Mouse (Mus musculus): ENCODE measurements around the gene Sh2b3. TPM values are rescaled to one million over a fixed set of nuclear protein-coding genes. Genes with fewer than 3 reads are reported as not detected.
A peak's percentile ranks its signal among the peaks of the same experiment; 100 is the strongest.

Gene Sh2b3
- 7.7 and 9.9 TPM in 2 replicates for polyA plus RNA-seq (2015; fragmentation: Nextera tagmentation; extraction: Ambion mirVana)

DNA sequence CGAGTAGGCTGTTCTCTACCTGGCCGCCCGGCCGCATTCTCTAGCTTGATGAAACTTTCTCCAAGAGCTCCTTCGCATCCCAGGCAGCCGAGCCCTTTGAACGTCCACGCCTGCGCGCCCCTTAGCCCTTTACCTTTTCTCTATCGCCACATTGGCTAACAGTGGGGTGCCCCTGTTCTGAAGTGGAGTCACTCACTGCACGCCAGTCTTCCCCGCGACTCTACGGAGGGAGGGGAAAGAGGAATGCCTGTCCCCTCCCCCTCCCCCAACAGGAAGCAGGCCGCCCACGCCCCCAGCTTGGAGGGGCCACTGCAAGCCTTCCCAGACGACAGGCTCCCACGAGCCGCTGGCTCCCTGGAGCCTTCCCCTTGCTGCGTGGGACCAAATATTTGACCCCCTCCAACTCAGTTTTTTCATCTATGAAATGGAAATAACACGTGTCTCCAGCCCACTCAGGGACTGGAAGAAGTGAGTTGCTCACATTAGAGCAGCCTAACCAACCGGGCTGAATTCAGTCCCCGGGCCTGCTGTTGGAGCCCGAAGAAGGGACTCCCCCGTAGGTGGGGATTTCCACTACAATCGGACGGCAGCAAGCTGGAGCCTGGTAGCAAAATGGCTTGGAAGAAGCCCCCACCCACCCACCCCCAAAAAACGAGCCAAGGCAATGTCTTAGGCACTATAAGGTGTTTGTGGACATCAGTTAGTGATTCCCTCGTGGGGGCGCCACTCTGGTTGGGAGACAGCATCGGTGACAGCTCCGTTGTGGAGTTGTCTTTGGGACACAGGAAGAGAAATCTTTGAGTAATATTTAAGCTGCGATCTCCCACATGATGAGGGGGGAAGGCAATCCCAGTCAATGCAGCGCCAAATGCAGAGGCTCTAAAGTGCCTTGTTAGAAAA is at the start of gene Sh2b3:
TSS of gene Sh2b3 (minus strand) at position 206 of the 900 bp plus-strand sequence.
- Histone ChIP-seq H3K27ac (ENCODE audit: low read length) (peak within 1 kb of the TSS; percentile 92), H3K4me3 (ENCODE audit: low read length) (peak within 1 kb of the TSS; percentile 91), H3K4me1 (ENCODE audit: control insufficient read depth, insufficient read depth, low read length) (peaks cover 47% of the 10 kb centered on the region), H3K36me3 (ENCODE audit: control insufficient read depth, insufficient read depth, low read length) (no peaks in the 10 kb centered on the region), H3K4me2 (ENCODE audit: low read depth, low read length) (peak within 1 kb of the TSS; percentile 92), H3K27me3 (replicated peaks; ENCODE audit: control insufficient read depth, insufficient read depth, low read length) (no peaks in the 10 kb centered on the region), H3K9ac (ENCODE audit: low read depth, low read length) (peak within 1 kb of the TSS; percentile 83), H3K9me3 (ENCODE audit: control insufficient read depth, low read length) (no peaks in the 10 kb centered on the region)
- peak; percentile 45 for ATAC-seq
- WGBS = 1% methylated on average over 35 of the region's 35 CpGs

DNA sequence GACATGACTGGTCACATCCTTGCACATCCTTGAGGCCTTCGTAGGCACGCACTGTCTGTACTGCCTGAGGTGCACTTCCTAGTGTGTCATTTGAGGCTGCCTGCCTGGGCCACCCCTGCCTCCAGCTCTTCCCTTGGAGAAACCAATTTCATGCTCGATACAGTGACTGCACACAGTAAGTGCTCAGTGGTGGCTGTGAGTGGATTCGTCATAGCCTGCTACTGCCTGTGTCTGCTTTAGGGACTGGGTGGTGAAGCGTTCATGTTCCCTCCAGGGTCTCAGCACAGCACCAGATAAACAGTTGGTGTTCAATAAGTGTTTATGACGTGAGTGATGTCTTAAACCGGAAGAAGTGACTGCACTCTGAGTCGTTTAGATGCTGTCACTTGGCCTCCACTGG is 45.9 kb upstream of the Sh2b3 start:
- Histone ChIP-seq H3K4me1 (ENCODE audit: control insufficient read depth, insufficient read depth, low read length) (no peaks in the 10 kb centered on the region), H3K4me2 (ENCODE audit: low read depth, low read length) (no peak overlapping the region), H3K9me3 (ENCODE audit: control insufficient read depth, low read length) (peaks cover 4% of the 10 kb centered on the region; the same call in 1 of the 2 replicates), H3K27ac (ENCODE audit: low read length) (no peak overlapping the region), H3K4me3 (ENCODE audit: low read length) (no peak overlapping the region), H3K36me3 (ENCODE audit: control insufficient read depth, insufficient read depth, low read length) (no peaks in the 10 kb centered on the region), H3K9ac (ENCODE audit: low read depth, low read length) (no peak overlapping the region), H3K27me3 (replicated peaks; ENCODE audit: control insufficient read depth, insufficient read depth, low read length) (no peaks in the 10 kb centered on the region)
- WGBS = 70% methylated on average over 8 of the region's 8 CpGs
- no peak for ATAC-seq

- WGBS = 62% methylated on average over 6 of the region's 6 CpGs
These were observed 41.8 kb upstream of the Sh2b3 start for GRCm38 (mm10) chr5:121879211-121879610.

GRCm38 (mm10) chr5:121878703-121879102 is 41.3 kb upstream of the Sh2b3 start:
- Histone ChIP-seq H3K4me1 (ENCODE audit: control insufficient read depth, insufficient read depth, low read length) (no peaks in the 10 kb centered on the region), H3K4me2 (ENCODE audit: low read depth, low read length) (no peak overlapping the region), H3K27me3 (replicated peaks; ENCODE audit: control insufficient read depth, insufficient read depth, low read length) (no peaks in the 10 kb centered on the region), H3K4me3 (ENCODE audit: low read length) (no peak overlapping the region), H3K9ac (ENCODE audit: low read depth, low read length) (no peak overlapping the region), H3K36me3 (ENCODE audit: control insufficient read depth, insufficient read depth, low read length) (no peaks in the 10 kb centered on the region), H3K27ac (ENCODE audit: low read length) (no peak overlapping the region), H3K9me3 (ENCODE audit: control insufficient read depth, low read length) (no peaks in the 10 kb centered on the region)
- no peak for ATAC-seq
- 76% methylated on average over 17 of the region's 17 CpGs for WGBS

More at GRCm38 (mm10) chr5:121879211-121879610, 41.8 kb upstream of the Sh2b3 start:
- Histone ChIP-seq H3K4me1 (ENCODE audit: control insufficient read depth, insufficient read depth, low read length) (no peaks in the 10 kb centered on the region), H3K4me2 (ENCODE audit: low read depth, low read length) (no peak overlapping the region), H3K27me3 (replicated peaks; ENCODE audit: control insufficient read depth, insufficient read depth, low read length) (no peaks in the 10 kb centered on the region), H3K4me3 (ENCODE audit: low read length) (no peak overlapping the region), H3K27ac (ENCODE audit: low read length) (no peak overlapping the region), H3K9me3 (ENCODE audit: control insufficient read depth, low read length) (no peaks in the 10 kb centered on the region), H3K9ac (ENCODE audit: low read depth, low read length) (no peak overlapping the region), H3K36me3 (ENCODE audit: control insufficient read depth, insufficient read depth, low read length) (no peaks in the 10 kb centered on the region)
- no peak for ATAC-seq

- H3K36me3 ChIP-seq (ENCODE audit: control insufficient read depth, insufficient read depth, low read length) = no peaks in the 10 kb centered on the region
- no peaks in the 10 kb centered on the region for H3K27me3 ChIP-seq (replicated peaks; ENCODE audit: control insufficient read depth, insufficient read depth, low read length)
- ATAC-seq = no peak
- no peak overlapping the region for H3K4me2 ChIP-seq (ENCODE audit: low read depth, low read length)
- H3K4me1 ChIP-seq (ENCODE audit: control insufficient read depth, insufficient read depth, low read length) = no peaks in the 10 kb centered on the region
- no peak overlapping the region for H3K4me3 ChIP-seq (ENCODE audit: low read length)
- H3K9ac ChIP-seq (ENCODE audit: low read depth, low read length) = no peak overlapping the region
- 83% methylated on average over 12 of the region's 12 CpGs for WGBS
- no peak overlapping the region for H3K27ac ChIP-seq (ENCODE audit: low read length)
- no peaks in the 10 kb centered on the region for H3K9me3 ChIP-seq (ENCODE audit: control insufficient read depth, low read length)
These were observed 39.5 kb upstream of the Sh2b3 start for GRCm38 (mm10) chr5:121876901-121877300.

GRCm38 (mm10) chr5:121875041-121875440 is 37.6 kb upstream of the Sh2b3 start:
- 92% methylated on average over 12 of the region's 12 CpGs for WGBS
- Histone ChIP-seq H3K4me2 (ENCODE audit: low read depth, low read length) (no peak overlapping the region), H3K4me3 (ENCODE audit: low read length) (no peak overlapping the region), H3K27ac (ENCODE audit: low read length) (no peak overlapping the region), H3K9me3 (ENCODE audit: control insufficient read depth, low read length) (no peaks in the 10 kb centered on the region), H3K9ac (ENCODE audit: low read depth, low read length) (no peak overlapping the region), H3K36me3 (ENCODE audit: control insufficient read depth, insufficient read depth, low read length) (no peaks in the 10 kb centered on the region), H3K4me1 (ENCODE audit: control insufficient read depth, insufficient read depth, low read length) (no peaks in the 10 kb centered on the region), H3K27me3 (replicated peaks; ENCODE audit: control insufficient read depth, insufficient read depth, low read length) (no peaks in the 10 kb centered on the region)
- ATAC-seq = no peak

DNA sequence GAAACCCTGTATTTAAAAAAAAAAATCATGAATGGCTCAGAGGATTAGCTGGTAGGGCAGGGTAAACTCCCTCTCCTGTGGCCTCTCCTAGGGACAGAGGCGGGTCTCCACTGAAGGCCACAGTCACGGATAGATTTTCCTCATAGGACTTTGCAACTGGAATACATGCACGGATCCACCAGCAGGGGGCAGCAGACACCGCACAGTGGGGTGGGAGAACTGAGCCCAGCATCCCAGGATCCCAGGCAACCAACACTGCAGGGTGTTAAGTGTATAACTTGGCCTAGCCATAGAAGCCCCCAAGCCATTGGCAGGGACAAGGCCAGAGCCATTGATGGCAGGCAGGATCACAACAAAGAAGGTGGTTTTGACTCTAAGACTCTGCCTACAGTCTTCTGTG is 34.7 kb upstream of the Sh2b3 start:
- Histone ChIP-seq H3K27me3 (replicated peaks; ENCODE audit: control insufficient read depth, insufficient read depth, low read length) (no peaks in the 10 kb centered on the region), H3K4me3 (ENCODE audit: low read length) (no peak overlapping the region), H3K9me3 (ENCODE audit: control insufficient read depth, low read length) (no peaks in the 10 kb centered on the region), H3K27ac (ENCODE audit: low read length) (no peak overlapping the region), H3K4me1 (ENCODE audit: control insufficient read depth, insufficient read depth, low read length) (no peaks in the 10 kb centered on the region), H3K36me3 (ENCODE audit: control insufficient read depth, insufficient read depth, low read length) (no peaks in the 10 kb centered on the region), H3K4me2 (ENCODE audit: low read depth, low read length) (no peak overlapping the region), H3K9ac (ENCODE audit: low read depth, low read length) (no peak overlapping the region)
- WGBS = 9% methylated on average over 4 of the region's 4 CpGs
- ATAC-seq = peak; percentile 34; the same call in 1 of the 2 replicates

- Histone ChIP-seq H3K4me1 (ENCODE audit: control insufficient read depth, insufficient read depth, low read length) (no peaks in the 10 kb centered on the region), H3K27ac (ENCODE audit: low read length) (no peak overlapping the region), H3K4me2 (ENCODE audit: low read depth, low read length) (no peak overlapping the region), H3K4me3 (ENCODE audit: low read length) (no peak overlapping the region), H3K27me3 (replicated peaks; ENCODE audit: control insufficient read depth, insufficient read depth, low read length) (no peaks in the 10 kb centered on the region), H3K36me3 (ENCODE audit: control insufficient read depth, insufficient read depth, low read length) (no peaks in the 10 kb centered on the region), H3K9me3 (ENCODE audit: control insufficient read depth, low read length) (no peaks in the 10 kb centered on the region), H3K9ac (ENCODE audit: low read depth, low read length) (no peak overlapping the region)
- peak; percentile 26; the same call in 1 of the 2 replicates for ATAC-seq
- 89% methylated on average over 13 of the region's 13 CpGs for WGBS
These were observed 34.1 kb upstream of the Sh2b3 start for GRCm38 (mm10) chr5:121871515-121872030.

DNA sequence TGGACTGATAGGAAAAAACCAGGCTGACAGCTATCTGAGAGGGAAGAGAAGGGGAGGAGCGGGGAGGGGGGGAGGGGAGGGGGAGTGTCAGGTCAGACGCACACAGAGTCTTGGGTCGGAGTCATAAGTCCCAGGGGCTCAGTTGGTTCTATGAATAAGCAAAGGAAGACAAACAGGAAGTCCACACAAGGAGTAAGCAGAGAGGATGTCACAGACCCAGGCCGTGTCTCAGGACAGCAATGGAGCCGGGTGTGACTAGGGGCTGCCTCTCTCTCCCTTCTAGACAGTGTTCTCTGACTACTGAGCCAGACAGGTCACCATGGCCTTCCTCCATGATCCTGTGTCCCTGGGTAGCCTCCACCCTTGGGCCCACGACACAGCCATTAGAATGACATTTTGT is 33.4 kb upstream of the Sh2b3 start:
- Histone ChIP-seq H3K9me3 (ENCODE audit: control insufficient read depth, low read length) (no peaks in the 10 kb centered on the region), H3K4me1 (ENCODE audit: control insufficient read depth, insufficient read depth, low read length) (no peaks in the 10 kb centered on the region), H3K27me3 (replicated peaks; ENCODE audit: control insufficient read depth, insufficient read depth, low read length) (no peaks in the 10 kb centered on the region), H3K4me2 (ENCODE audit: low read depth, low read length) (no peak overlapping the region), H3K9ac (ENCODE audit: low read depth, low read length) (no peak overlapping the region), H3K27ac (ENCODE audit: low read length) (peak overlapping the region; percentile 35; the same call in 1 of the 2 replicates), H3K4me3 (ENCODE audit: low read length) (no peak overlapping the region), H3K36me3 (ENCODE audit: control insufficient read depth, insufficient read depth, low read length) (no peaks in the 10 kb centered on the region)
- 66% methylated on average over 6 of the region's 6 CpGs for WGBS
- ATAC-seq = peak; percentile 31; the same call in 1 of the 2 replicates

All from intestine, embryonic 16.5 days (tissue).